Mouse (Mus musculus): Measurements from ENCODE around the gene Rhou. TPM values are rescaled to one million over a fixed set of nuclear protein-coding genes. Genes with fewer than 3 reads are reported as not detected.

The Rhou gene
- polyA plus RNA-seq, 1 experiment from 2014 or later = 7.7 TPM

GRCm38 (mm10) chr8:123675611-123676010, 21.9 kb downstream of the Rhou start:
- Histone ChIP-seq H3K4me3 (no peak overlapping the region), H3K27ac (peak overlapping the region; percentile 28; the same call in 1 of the 2 replicates), H3K4me2 (replicated peaks) (0 out of 2 replicates have a peak overlapping the region, but pooled peaks have one; percentile 1), H3K36me3 (no peaks in the 10 kb centered on the region), H3K27me3 (no peaks in the 10 kb centered on the region), H3K9ac (peak overlapping the region; percentile 35; the same call in 1 of the 2 replicates), H3K4me1 (peaks cover 8% of the 10 kb centered on the region), H3K9me3 (no peaks in the 10 kb centered on the region)
- 41% methylated on average over 5 of the region's 5 CpGs for WGBS
- no peak for ATAC-seq (ENCODE audit: low FRiP score, low read depth)

GRCm38 (mm10) chr8:123678390-123678789, 24.7 kb downstream of the Rhou start:
- peaks cover 16% of the 10 kb centered on the region for H3K4me1 ChIP-seq
- ATAC-seq (ENCODE audit: low FRiP score, low read depth) = no peak
- no peak overlapping the region for H3K4me3 ChIP-seq
- no peak overlapping the region for H3K9ac ChIP-seq
- no peaks in the 10 kb centered on the region for H3K36me3 ChIP-seq
- H3K27me3 ChIP-seq = no peaks in the 10 kb centered on the region
- WGBS = 82% methylated on average over 4 of the region's 4 CpGs
- H3K4me2 ChIP-seq (replicated peaks) = no peak overlapping the region
- no peak overlapping the region for H3K27ac ChIP-seq
- no peaks in the 10 kb centered on the region for H3K9me3 ChIP-seq

- peaks cover 8% of the 10 kb centered on the region for H3K4me1 ChIP-seq
- H3K36me3 ChIP-seq = no peaks in the 10 kb centered on the region
- H3K27ac ChIP-seq = no peak overlapping the region
- peak; percentile 32; the same call in 1 of the 2 replicates for ATAC-seq (ENCODE audit: low FRiP score, low read depth)
- H3K9ac ChIP-seq = no peak overlapping the region
- H3K4me2 ChIP-seq (replicated peaks) = peak overlapping the region; percentile 48
- H3K27me3 ChIP-seq = no peaks in the 10 kb centered on the region
- 23% methylated on average over 18 of the region's 18 CpGs for WGBS
- peak overlapping the region; percentile 8; the same call in 1 of the 2 replicates for H3K4me3 ChIP-seq
- no peaks in the 10 kb centered on the region for H3K9me3 ChIP-seq
Measured at GRCm38 (mm10) chr8:123682073-123682761, 28.5 kb downstream of the Rhou start.

- H3K27ac ChIP-seq = no peak overlapping the region
- H3K4me1 ChIP-seq = peaks cover 8% of the 10 kb centered on the region
- no peak for ATAC-seq (ENCODE audit: low FRiP score, low read depth)
- 55% methylated on average over 7 of the region's 7 CpGs for WGBS
- H3K4me2 ChIP-seq (replicated peaks) = no peak overlapping the region
- no peak overlapping the region for H3K9ac ChIP-seq
- no peaks in the 10 kb centered on the region for H3K27me3 ChIP-seq
- no peak overlapping the region for H3K4me3 ChIP-seq
- H3K9me3 ChIP-seq = no peaks in the 10 kb centered on the region
- H3K36me3 ChIP-seq = no peaks in the 10 kb centered on the region
Measured at GRCm38 (mm10) chr8:123683321-123683720, 29.6 kb downstream of the Rhou start.

GRCm38 (mm10) chr8:123684806-123685205, 31.1 kb downstream of the Rhou start:
- H3K4me3 ChIP-seq = no peak overlapping the region
- WGBS = 79% methylated on average over 7 of the region's 7 CpGs

GRCm38 (mm10) chr8:123685477-123685876, 31.7 kb downstream of the Rhou start:
- no peak overlapping the region for H3K4me3 ChIP-seq
- no peak overlapping the region for H3K27ac ChIP-seq
- no peak for ATAC-seq (ENCODE audit: low FRiP score, low read depth)
- no peak overlapping the region for H3K9ac ChIP-seq
- peaks cover 12% of the 10 kb centered on the region for H3K4me1 ChIP-seq
- WGBS = 49% methylated on average over 4 of the region's 4 CpGs
- no peak overlapping the region for H3K4me2 ChIP-seq (replicated peaks)
- H3K27me3 ChIP-seq = no peaks in the 10 kb centered on the region
- no peaks in the 10 kb centered on the region for H3K9me3 ChIP-seq
- no peaks in the 10 kb centered on the region for H3K36me3 ChIP-seq

More at GRCm38 (mm10) chr8:123684806-123685205, 31.1 kb downstream of the Rhou start:
- H3K27me3 ChIP-seq = no peaks in the 10 kb centered on the region
- no peak for ATAC-seq (ENCODE audit: low FRiP score, low read depth)
- H3K4me2 ChIP-seq (replicated peaks) = no peak overlapping the region
- H3K27ac ChIP-seq = no peak overlapping the region
- H3K4me1 ChIP-seq = peaks cover 12% of the 10 kb centered on the region
- H3K36me3 ChIP-seq = no peaks in the 10 kb centered on the region
- no peaks in the 10 kb centered on the region for H3K9me3 ChIP-seq
- H3K9ac ChIP-seq = no peak overlapping the region

GRCm38 (mm10) chr8:123687826-123688225, 34.1 kb downstream of the Rhou start:
- no peak overlapping the region for H3K4me2 ChIP-seq (replicated peaks)

GRCm38 (mm10) chr8:123692165-123692962, 38.6 kb downstream of the Rhou start:
- H3K4me2 ChIP-seq (replicated peaks) = no peak overlapping the region
- H3K27me3 ChIP-seq = no peaks in the 10 kb centered on the region
- 86% methylated on average over 10 of the region's 10 CpGs for WGBS
- no peak overlapping the region for H3K4me3 ChIP-seq
- ATAC-seq (ENCODE audit: low FRiP score, low read depth) = no peak
- peaks cover 9% of the 10 kb centered on the region for H3K4me1 ChIP-seq
- H3K9ac ChIP-seq = no peak overlapping the region
- no peaks in the 10 kb centered on the region for H3K36me3 ChIP-seq
- no peaks in the 10 kb centered on the region for H3K9me3 ChIP-seq
- no peak overlapping the region for H3K27ac ChIP-seq

More at GRCm38 (mm10) chr8:123687826-123688225, 34.1 kb downstream of the Rhou start:
- Histone ChIP-seq H3K4me3 (no peak overlapping the region), H3K27me3 (no peaks in the 10 kb centered on the region), H3K27ac (no peak overlapping the region), H3K36me3 (no peaks in the 10 kb centered on the region), H3K4me1 (peaks cover 5% of the 10 kb centered on the region; the same call in 1 of the 2 replicates), H3K9me3 (no peaks in the 10 kb centered on the region), H3K9ac (no peak overlapping the region)
- 44% methylated on average over 4 of the region's 4 CpGs for WGBS
- ATAC-seq (ENCODE audit: low FRiP score, low read depth) = no peak

- Histone ChIP-seq H3K9ac (no peak overlapping the region), H3K4me3 (no peak overlapping the region), H3K36me3 (no peaks in the 10 kb centered on the region), H3K27me3 (no peaks in the 10 kb centered on the region), H3K27ac (no peak overlapping the region), H3K4me1 (peaks cover 23% of the 10 kb centered on the region), H3K4me2 (replicated peaks) (no peak overlapping the region), H3K9me3 (no peaks in the 10 kb centered on the region)
- WGBS = 54% methylated on average over 9 of the region's 9 CpGs
- ATAC-seq (ENCODE audit: low FRiP score, low read depth) = no peak
Measured at GRCm38 (mm10) chr8:123696167-123696566, 42.4 kb downstream of the Rhou start.

- Histone ChIP-seq H3K9ac (no peak overlapping the region), H3K36me3 (no peaks in the 10 kb centered on the region), H3K4me3 (no peak overlapping the region), H3K27me3 (no peaks in the 10 kb centered on the region), H3K4me1 (peaks cover 33% of the 10 kb centered on the region), H3K4me2 (replicated peaks) (no peak overlapping the region), H3K27ac (no peak overlapping the region), H3K9me3 (no peaks in the 10 kb centered on the region)
- ATAC-seq (ENCODE audit: low FRiP score, low read depth) = no peak
- 52% methylated on average over 5 of the region's 5 CpGs for WGBS
Measured at GRCm38 (mm10) chr8:123697329-123697728, 43.6 kb downstream of the Rhou start.

GRCm38 (mm10) chr8:123700399-123701070, 46.8 kb downstream of the Rhou start:
- H3K9ac ChIP-seq = no peak overlapping the region
- WGBS = 30% methylated on average over 12 of the region's 12 CpGs
- peaks cover 35% of the 10 kb centered on the region for H3K4me1 ChIP-seq
- no peaks in the 10 kb centered on the region for H3K9me3 ChIP-seq
- H3K4me3 ChIP-seq = no peak overlapping the region
- peak; percentile 52; the same call in 1 of the 2 replicates for ATAC-seq (ENCODE audit: low FRiP score, low read depth)
- no peaks in the 10 kb centered on the region for H3K27me3 ChIP-seq
- no peak overlapping the region for H3K4me2 ChIP-seq (replicated peaks)
- H3K27ac ChIP-seq = no peak overlapping the region
- no peaks in the 10 kb centered on the region for H3K36me3 ChIP-seq
